Mouse (Mus musculus): Measurements from ENCODE around the gene Rnaseh2a. TPM values are rescaled to one million over a fixed set of nuclear protein-coding genes. Genes with fewer than 3 reads are reported as not detected.

The Rnaseh2a gene
- total RNA-seq (2021): 10 to 100 TPM; 41.8 to 46.2 TPM
- long read RNA-seq, transcript Rnaseh2a-203 (8 exons, 2,044 nt): major isoform, 6 of 14 reads
- long read RNA-seq, partial matches to known transcripts: 2 of 14 reads
- long read RNA-seq, other reads (novel, unspliced or antisense): 5 of 14 reads

- DNase-seq (ENCODE audit: low spot score in 2 of 2): peak; percentile 52 to 78
These were observed at the start of gene Rnaseh2a, which contains the start of the genes Gm49661 and Prdx2 for GRCm38 (mm10) chr8:84969241-84970134. Gene Rnaseh2a, minus strand, starts transcription at chr8:84969767. Gene Gm49661, minus strand, starts transcription at chr8:84969433. Gene Prdx2, plus strand, starts transcription at chr8:84969587.

GRCm38 (mm10) chr8:85017209-85017608 is 47.6 kb upstream of the Rnaseh2a start:
- DNase-seq (ENCODE audit: low spot score in 2 of 2): no peak

- no peak for DNase-seq (ENCODE audit: low spot score in 2 of 2)
These were observed 47.2 kb upstream of the Rnaseh2a start for GRCm38 (mm10) chr8:85016724-85017123.

GRCm38 (mm10) chr8:85014431-85014830 is 44.9 kb upstream of the Rnaseh2a start, which contains the start of gene Best2:
Gene Best2, minus strand, starts transcription at chr8:85014531.
- no peak for DNase-seq (ENCODE audit: low spot score in 2 of 2)

- peak in 1 of 2 experiments; percentile 87 for DNase-seq (ENCODE audit: low spot score in 2 of 2)
These were observed 43.8 kb upstream of the Rnaseh2a start for GRCm38 (mm10) chr8:85013230-85013840.

- no peak for DNase-seq (ENCODE audit: low spot score in 2 of 2)
These were observed 41.7 kb upstream of the Rnaseh2a start for GRCm38 (mm10) chr8:85011242-85011641.

GRCm38 (mm10) chr8:85007686-85008085 is 38.1 kb upstream of the Rnaseh2a start:
- no peak for DNase-seq (ENCODE audit: low spot score in 2 of 2)

GRCm38 (mm10) chr8:84997649-84998295 is 28.2 kb upstream of the Rnaseh2a start:
- peak; percentile 87 to 96 for DNase-seq (ENCODE audit: low spot score in 2 of 2)

GRCm38 (mm10) chr8:84996978-84997377 is 27.4 kb upstream of the Rnaseh2a start:
- no peak for DNase-seq (ENCODE audit: low spot score in 2 of 2)

- no peak for DNase-seq (ENCODE audit: low spot score in 2 of 2)
These were observed 26.1 kb upstream of the Rnaseh2a start for GRCm38 (mm10) chr8:84995680-84996079.

- no peak for DNase-seq (ENCODE audit: low spot score in 2 of 2)
These were observed 24.8 kb upstream of the Rnaseh2a start for GRCm38 (mm10) chr8:84994375-84994774.

GRCm38 (mm10) chr8:84990836-84991235 is 21.3 kb upstream of the Rnaseh2a start:
- no peak for DNase-seq (ENCODE audit: low spot score in 2 of 2)

- DNase-seq (ENCODE audit: low spot score in 2 of 2): peak; percentile 94 to 99
These were observed 20.8 kb upstream of the Rnaseh2a start, which contains the start of gene Hook2 for GRCm38 (mm10) chr8:84990349-84990748. Gene Hook2, plus strand, starts transcription at chr8:84990603.

GRCm38 (mm10) chr8:84989810-84990209 is 20.2 kb upstream of the Rnaseh2a start:
- peak; percentile 77 to 90 for DNase-seq (ENCODE audit: low spot score in 2 of 2)

GRCm38 (mm10) chr8:84989311-84989731 is 19.8 kb upstream of the Rnaseh2a start:
- DNase-seq (ENCODE audit: low spot score in 2 of 2): no peak

GRCm38 (mm10) chr8:84987903-84988302 is 18.3 kb upstream of the Rnaseh2a start:
- DNase-seq (ENCODE audit: low spot score in 2 of 2): no peak

GRCm38 (mm10) chr8:84987388-84987787 is 17.8 kb upstream of the Rnaseh2a start:
- DNase-seq (ENCODE audit: low spot score in 2 of 2): no peak

GRCm38 (mm10) chr8:84986379-84986945 is 16.9 kb upstream of the Rnaseh2a start:
- DNase-seq (ENCODE audit: low spot score in 2 of 2): no peak

- DNase-seq (ENCODE audit: low spot score in 2 of 2): peak; percentile 95 to 96
These were observed 16.3 kb upstream of the Rnaseh2a start for GRCm38 (mm10) chr8:84985684-84986378.

GRCm38 (mm10) chr8:84985049-84985683 is 15.6 kb upstream of the Rnaseh2a start:
- peak in 1 of 2 experiments; percentile 54 for DNase-seq (ENCODE audit: low spot score in 2 of 2)

Data from layer of hippocampus, adult 18-20 months (tissue).